Mouse (Mus musculus) urinary bladder, postnatal 14 days (tissue): Measurements from ENCODE around the gene Mbtps2.

ENCODE experiments used
- DNase-seq: peaks from one replicate; pipeline ENCODE4 v3.0.0; 2021; ENCODE audit warnings: low spot score

The Mbtps2 gene

DNA sequence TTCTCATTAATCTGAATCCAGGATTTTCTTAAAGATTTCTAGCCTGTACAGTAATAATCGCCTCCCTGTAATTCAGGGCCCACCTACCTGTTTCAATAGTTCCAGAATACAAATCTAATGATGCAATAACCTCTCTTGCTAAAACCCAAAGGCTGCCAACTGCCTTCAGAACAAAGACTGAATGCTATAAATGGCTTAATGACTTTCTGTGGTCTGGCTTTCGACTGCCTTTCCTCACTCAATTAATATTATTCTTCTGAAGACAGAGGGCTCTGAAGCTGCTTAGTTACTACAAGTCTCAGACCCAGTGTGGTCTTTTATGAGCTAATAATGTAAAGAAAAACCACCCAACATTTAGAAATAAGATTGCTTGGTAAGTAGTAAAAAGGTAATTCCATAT is 96.6 kb downstream of the Mbtps2 start:
- no peak for DNase-seq

DNA sequence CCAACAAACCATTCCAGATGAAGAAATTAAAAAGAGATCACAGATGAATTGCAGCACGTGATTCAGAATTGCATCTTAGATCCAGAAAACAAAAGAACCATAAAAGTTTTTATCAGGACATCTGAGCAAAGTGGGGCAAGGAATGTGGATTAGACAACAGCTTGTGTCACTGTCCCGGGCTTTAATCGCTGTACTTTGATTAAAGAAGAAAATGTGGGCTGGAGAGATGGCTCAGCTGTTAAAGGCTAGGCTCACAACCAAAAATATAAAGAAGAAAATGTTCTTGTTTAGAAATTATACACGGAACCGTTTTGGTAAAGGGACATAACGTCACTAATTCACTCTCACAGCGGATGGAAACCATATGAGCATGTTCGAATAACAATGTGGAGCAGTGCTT is 98.5 kb downstream of the Mbtps2 start:
- DNase-seq: no peak

DNA sequence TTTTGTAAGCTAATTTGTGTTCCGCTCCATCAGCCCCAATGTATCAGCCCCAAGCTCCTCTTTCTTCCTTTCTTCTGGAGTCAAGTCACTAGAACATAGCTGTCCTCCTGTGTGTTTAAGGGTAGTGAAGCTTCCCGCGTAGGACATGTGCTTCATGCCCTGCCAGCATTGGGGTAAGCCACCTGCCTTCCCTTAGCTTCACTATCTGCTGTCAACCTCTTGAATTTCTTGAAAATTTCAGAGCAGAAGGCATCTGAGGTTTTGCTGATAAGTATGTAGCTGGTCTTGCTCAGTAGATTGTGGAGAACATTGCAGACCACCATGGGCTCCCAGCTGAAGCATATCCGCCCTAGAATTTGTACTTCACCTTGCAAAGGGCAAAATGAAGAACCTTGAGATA is 105.4 kb downstream of the Mbtps2 start:
- no peak for DNase-seq

DNA sequence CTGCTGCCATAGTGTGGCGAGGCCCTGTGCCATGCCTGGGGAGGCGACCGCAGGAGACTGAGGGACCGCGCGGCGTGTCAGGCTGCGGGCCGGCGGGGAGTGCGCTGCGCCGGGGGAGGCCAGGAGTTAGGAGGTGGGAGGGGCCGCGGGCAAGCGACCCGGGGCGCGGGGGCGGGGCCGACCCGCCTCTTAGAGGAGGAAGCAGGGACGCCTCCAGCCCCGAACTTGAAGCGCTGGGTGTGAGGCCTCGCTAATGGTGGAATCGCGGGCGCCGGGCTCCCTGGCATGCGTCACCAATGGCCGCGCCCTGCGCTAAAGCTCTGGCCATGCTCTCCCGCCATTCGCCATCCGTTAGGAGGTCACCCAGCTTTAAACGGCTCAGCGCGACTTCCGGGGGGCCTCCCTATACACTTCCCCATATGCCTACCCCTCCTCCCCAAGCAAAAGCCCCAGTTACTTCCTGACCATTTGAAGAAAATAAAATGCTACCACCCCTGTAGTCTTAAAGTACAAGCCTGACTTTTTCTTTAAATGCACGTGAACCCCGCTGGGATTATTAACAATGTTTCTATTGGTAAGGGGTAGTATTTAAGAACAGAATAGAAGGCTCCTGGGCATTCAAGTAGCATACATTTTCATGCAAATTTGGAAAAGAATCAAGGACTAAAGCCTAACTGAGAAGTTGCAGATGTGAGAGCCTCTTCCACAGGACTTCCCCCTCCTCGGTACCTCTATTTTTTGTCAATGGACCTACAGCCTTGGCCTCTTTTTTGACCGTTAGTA is 106.4 kb downstream of the Mbtps2 start, which contains the start of gene Sms:
Gene Sms, minus strand, starts transcription at position 344 of the 783 bp plus-strand sequence.
- DNase-seq: peak; percentile 56

DNA sequence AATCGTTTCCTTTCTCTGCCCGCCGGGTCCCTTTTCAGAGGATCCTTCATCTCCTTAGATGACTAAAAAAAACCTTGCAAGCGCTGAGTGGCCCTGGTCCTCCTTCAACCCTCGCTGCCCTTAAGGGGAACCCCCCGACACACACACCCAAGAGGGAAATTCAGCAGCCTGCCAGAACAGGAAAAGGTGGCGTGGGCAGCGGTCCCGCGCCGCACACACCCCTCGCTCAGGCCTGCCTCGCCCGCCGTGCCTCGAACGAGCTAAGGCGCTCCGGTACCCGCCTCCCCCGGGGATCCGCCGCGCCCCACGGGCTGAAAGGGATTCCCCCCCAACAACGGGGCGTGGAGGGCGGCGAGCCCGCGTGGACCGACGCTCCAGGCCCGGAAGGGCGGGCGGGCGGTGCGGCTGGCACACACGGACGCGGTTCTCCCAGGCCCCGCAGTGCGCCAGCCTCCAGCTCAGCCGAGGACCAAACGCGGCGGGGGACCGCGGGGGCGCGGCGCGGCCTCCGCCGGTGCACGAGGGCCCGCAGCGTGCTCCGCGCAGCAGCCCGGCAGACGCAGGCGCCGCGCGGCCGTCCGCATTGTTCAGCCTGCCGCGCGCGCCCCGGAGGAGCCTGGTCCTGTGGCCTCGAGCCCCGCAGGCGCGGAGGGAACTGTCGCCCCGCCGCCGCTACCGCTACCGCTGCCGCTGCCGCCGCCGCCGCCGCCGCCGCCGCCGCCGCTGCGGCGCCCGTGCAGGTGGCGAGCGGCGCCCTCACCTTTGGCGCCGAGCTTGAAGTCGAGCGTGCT is 107.2 kb downstream of the Mbtps2 start:
- DNase-seq: peak; percentile 9

DNA sequence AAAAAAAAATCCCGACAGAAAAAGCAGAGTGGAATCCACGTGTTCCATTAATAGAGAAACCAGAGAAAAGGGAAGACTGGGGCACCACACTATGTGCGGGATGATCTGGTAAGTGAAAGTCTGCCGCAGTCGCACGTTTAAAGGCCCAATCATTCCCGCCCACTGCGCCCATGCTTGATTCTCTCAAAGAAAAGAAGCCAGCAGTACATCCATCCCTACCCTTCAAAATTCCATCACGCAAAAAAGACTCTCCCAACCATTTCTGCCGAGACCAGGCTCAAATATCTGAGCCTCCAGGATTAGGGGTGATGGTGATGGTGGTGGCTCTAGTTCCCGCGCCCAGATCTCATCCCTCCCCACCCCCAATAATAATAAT is 107.8 kb downstream of the Mbtps2 start:
- DNase-seq: no peak

DNA sequence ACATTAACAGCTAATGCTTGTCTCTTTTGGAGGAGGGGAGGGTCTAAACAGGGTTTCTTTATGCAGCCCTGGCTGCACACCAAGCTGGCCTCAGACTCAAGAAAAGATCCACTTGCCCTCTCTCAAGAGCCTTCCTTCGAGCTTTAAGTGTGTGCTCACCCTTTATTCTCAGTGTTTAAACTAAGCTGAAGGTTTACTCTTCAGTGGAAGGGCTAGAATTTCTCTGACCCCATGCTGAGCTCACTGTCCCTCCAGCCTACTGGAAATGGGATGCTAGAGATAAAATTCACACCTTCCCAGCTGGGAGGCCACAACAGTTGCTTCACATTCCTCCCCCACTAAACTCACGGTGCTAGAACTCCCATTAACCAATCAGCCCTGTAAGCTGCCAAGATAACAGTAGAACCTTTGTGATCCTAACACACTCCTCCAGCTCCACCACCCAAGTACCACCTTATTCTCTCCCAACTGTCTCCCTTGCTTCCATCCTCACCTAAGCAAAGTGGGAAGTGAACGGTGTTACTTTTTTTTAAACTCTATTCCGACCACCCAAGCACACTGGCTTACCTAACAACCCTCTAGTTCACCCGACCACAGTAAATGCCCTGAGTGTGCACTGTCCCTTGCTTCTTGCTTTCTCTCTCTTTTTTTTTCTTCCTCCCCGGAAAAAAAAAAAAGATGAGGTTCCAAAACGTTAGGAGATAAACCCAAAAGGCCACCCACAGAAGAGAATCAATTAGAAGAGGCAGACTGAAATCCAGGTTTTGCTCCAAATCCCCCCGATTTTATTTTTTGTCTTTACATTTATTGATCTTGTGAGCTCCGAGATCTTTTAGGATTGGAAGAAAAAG is 108.4 kb downstream of the Mbtps2 start:
- no peak for DNase-seq

DNA sequence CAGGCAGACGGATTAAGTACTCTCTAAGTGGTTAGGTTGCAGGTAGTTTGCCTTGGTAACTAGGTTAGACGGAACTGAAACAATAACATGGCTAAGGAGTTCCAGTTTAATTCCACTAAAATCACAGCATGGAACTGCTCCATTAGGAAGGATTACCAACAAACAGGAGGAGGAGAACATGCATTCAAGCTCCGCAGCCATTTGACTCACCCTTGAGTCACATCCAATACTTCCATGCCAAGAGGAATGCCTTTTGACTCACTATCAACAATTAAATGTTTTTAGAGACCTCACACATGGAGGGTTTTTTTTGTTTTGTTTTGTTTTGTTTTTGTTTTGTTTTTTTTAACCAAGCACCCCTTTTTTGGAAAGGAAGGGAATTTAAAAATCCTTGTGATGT is 109.7 kb downstream of the Mbtps2 start:
- no peak for DNase-seq

DNA sequence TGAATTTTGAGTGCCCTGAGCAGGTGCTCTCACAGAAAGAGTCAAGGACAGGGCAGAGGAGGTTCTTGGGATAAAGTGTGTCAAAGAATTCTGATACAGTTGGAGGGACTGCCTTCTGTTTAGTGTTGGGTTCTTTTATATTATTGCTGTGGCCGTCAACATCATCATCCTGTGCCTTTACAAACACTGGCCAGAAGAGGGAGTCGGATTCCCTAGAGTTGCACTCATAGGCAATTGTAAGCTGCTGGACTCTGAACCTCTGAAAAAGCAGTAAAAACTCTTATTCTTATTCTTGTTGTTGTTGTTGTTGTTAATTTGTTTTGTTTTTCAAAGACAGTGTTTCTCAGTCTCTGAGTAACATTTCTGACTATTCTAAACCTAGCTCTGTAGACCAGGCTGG is 111.8 kb downstream of the Mbtps2 start:
- DNase-seq: peak; percentile 4
